ENCODE assay signal across 19 mouse cellular contexts in genomic region chr6:134972096-134972495, GRCm38 (mm10). TPM values are rescaled to one million over a fixed set of nuclear protein-coding genes. Genes with fewer than 3 reads are reported as not detected.
DNase-seq lines count a peak whose midpoint lies in the region; ATAC-seq and TF ChIP-seq lines count a peak whose summit lies in the region.
"Had no signal": no experiment of that assay in that cellular context is flagged by ENCODE, and none has a peak within 500 bp of the region (broad histone marks: within the 10 kb centered on the region; RNA-seq: fewer than 3 reads in every experiment).

No protein-coding gene starts in this region.

- no peaks in the 10 kb centered on the region for H3K27me3 ChIP-seq in hindbrain, embryonic 13.5 days
- no peaks in the 10 kb centered on the region for H3K27me3 ChIP-seq in hindbrain, embryonic 10.5 days (ENCODE audit: insufficient read depth, poor library complexity, severe bottlenecking)
- H3K27me3 ChIP-seq in MEL (ENCODE audit: control insufficient read depth in 1 of 2, insufficient read depth in 2 of 2, low read length in 2 of 2): no peaks in the 10 kb centered on the region
- H3K27me3 ChIP-seq in hindbrain, postnatal 0 days (ENCODE audit: insufficient read depth, low read length): no peaks in the 10 kb centered on the region
- no peaks in the 10 kb centered on the region for H3K27me3 ChIP-seq in liver, embryonic 16.5 days (ENCODE audit: control insufficient read depth, insufficient read depth, low read depth, low read length)
- H3K27me3 ChIP-seq in forebrain, embryonic 12.5 days: no peaks in the 10 kb centered on the region
- no peaks in the 10 kb centered on the region for H3K27me3 ChIP-seq in heart, embryonic 11.5 days (ENCODE audit: control insufficient read depth, insufficient read depth, low read length)
- H3K27me3 ChIP-seq: neural tube, embryonic 13.5 days had no signal

- no peaks in the 10 kb centered on the region for H3K36me3 ChIP-seq in hindbrain, embryonic 13.5 days
- H3K36me3 ChIP-seq in hindbrain, embryonic 10.5 days: no peaks in the 10 kb centered on the region
- peaks cover 0 to 2% of the 10 kb centered on the region in 2 experiments; a peak in 1 of 4 replicates for H3K36me3 ChIP-seq in MEL (ENCODE audit: control insufficient read depth in 1 of 2, insufficient read depth in 2 of 2, low read length in 2 of 2)
- H3K36me3 ChIP-seq in hindbrain, postnatal 0 days (ENCODE audit: insufficient read depth, low read length): no peaks in the 10 kb centered on the region
- H3K36me3 ChIP-seq in liver, embryonic 16.5 days (ENCODE audit: control insufficient read depth, insufficient read depth): no peaks in the 10 kb centered on the region
- H3K36me3 ChIP-seq in forebrain, embryonic 12.5 days (replicated peaks): no peaks in the 10 kb centered on the region
- no peaks in the 10 kb centered on the region for H3K36me3 ChIP-seq in heart, embryonic 11.5 days (ENCODE audit: control insufficient read depth, insufficient read depth, low read length)
- H3K36me3 ChIP-seq: midbrain, embryonic 10.5 days; neural tube, embryonic 13.5 days had no signal

- DNase-seq in hindbrain, embryonic 10.5 days (ENCODE audit: low spot score): no peak
- DNase-seq in MEL (ENCODE audit: low read depth, low spot score): peak; percentile 43
- peak; percentile 30 for DNase-seq in hindbrain, postnatal 0 days (ENCODE audit: low spot score)
- DNase-seq: adrenal gland, postnatal 14 days; cerebellum, adult 2 months; gastrocnemius, adult 2 months; heart, adult 11 months; kidney, adult 9 months; lung, postnatal 10 days; right cerebral cortex, postnatal 14 days; thymus, postnatal 25 days had no signal

- no peak for TF ChIP-seq RAD21 in MEL (IDR thresholded peaks at IDR 0.05; ENCODE audit: low read depth, low read length)

- TF ChIP-seq CTCF in MEL (IDR thresholded peaks at IDR 0.05 in 2 of 3, conservative IDR thresholded peaks at IDR 0.05 in 1 of 3; ENCODE audit: control insufficient read depth in 1 of 3, insufficient read depth in 1 of 3, low read depth in 2 of 3, low read length in 3 of 3, poor library complexity in 1 of 3, severe bottlenecking in 1 of 3): no peak
- TF ChIP-seq CTCF in hindbrain, postnatal 0 days (IDR thresholded peaks at IDR 0.05; ENCODE audit: low read depth): no peak

- H3K9ac ChIP-seq in hindbrain, embryonic 13.5 days: no peak overlapping the region
- H3K9ac ChIP-seq in MEL (ENCODE audit: control insufficient read depth, low read depth, low read length, poor library complexity, severe bottlenecking): no peak overlapping the region
- H3K9ac ChIP-seq in hindbrain, postnatal 0 days (replicated peaks; ENCODE audit: low read length): no peak overlapping the region
- H3K9ac ChIP-seq in liver, embryonic 16.5 days (ENCODE audit: low read depth, low read length): no peak overlapping the region
- H3K9ac ChIP-seq in forebrain, embryonic 12.5 days: no peak overlapping the region
- no peak overlapping the region for H3K9ac ChIP-seq in heart, embryonic 11.5 days (ENCODE audit: low read depth, low read length)
- H3K9ac ChIP-seq: neural tube, embryonic 13.5 days had no signal

- H3K4me3 ChIP-seq in hindbrain, embryonic 13.5 days: no peak overlapping the region
- no peak overlapping the region for H3K4me3 ChIP-seq in hindbrain, embryonic 10.5 days
- no peak overlapping the region for H3K4me3 ChIP-seq in MEL (ENCODE audit: control insufficient read depth in 1 of 2, insufficient read depth in 1 of 2, low read depth in 2 of 2, low read length in 2 of 2)
- H3K4me3 ChIP-seq in hindbrain, postnatal 0 days (ENCODE audit: low read length): no peak overlapping the region
- H3K4me3 ChIP-seq in liver, embryonic 16.5 days (ENCODE audit: low read depth, low read length): no peak overlapping the region
- H3K4me3 ChIP-seq in forebrain, embryonic 12.5 days (replicated peaks): no peak overlapping the region
- no peak overlapping the region for H3K4me3 ChIP-seq in heart, embryonic 11.5 days (ENCODE audit: low read depth, low read length)
- H3K4me3 ChIP-seq: gastrocnemius, adult 2 months; midbrain, embryonic 10.5 days; neural tube, embryonic 13.5 days had no signal

- H3K4me1 ChIP-seq in hindbrain, embryonic 13.5 days (replicated peaks): peaks cover 4% of the 10 kb centered on the region; the same call in 1 of the 2 replicates
- H3K4me1 ChIP-seq in hindbrain, embryonic 10.5 days (replicated peaks): peaks cover 11% of the 10 kb centered on the region
- no peaks in the 10 kb centered on the region; a peak in 2 of 4 replicates for H3K4me1 ChIP-seq in MEL (ENCODE audit: control insufficient read depth in 1 of 2, insufficient read depth in 2 of 2, low read length in 2 of 2)
- H3K4me1 ChIP-seq in hindbrain, postnatal 0 days (ENCODE audit: insufficient read depth, low read length): no peaks in the 10 kb centered on the region
- peaks cover 13% of the 10 kb centered on the region for H3K4me1 ChIP-seq in liver, embryonic 16.5 days (ENCODE audit: control insufficient read depth, low read depth, low read length)
- H3K4me1 ChIP-seq in forebrain, embryonic 12.5 days: 0 out of 2 replicates have a peak, but pooled peaks cover 4% of the 10 kb centered on the region
- H3K4me1 ChIP-seq in heart, embryonic 11.5 days (ENCODE audit: control insufficient read depth, insufficient read depth, low read length): no peaks in the 10 kb centered on the region

- no peak for TF ChIP-seq POLR2A in MEL (IDR thresholded peaks at IDR 0.05; ENCODE audit: control insufficient read depth in 1 of 2, insufficient read depth in 1 of 2, low read depth in 1 of 2, low read length in 2 of 2, poor library complexity in 1 of 2)

- H3K4me2 ChIP-seq in hindbrain, embryonic 13.5 days: no peak overlapping the region
- H3K4me2 ChIP-seq in hindbrain, postnatal 0 days (ENCODE audit: low read depth, low read length): no peak overlapping the region
- no peak overlapping the region for H3K4me2 ChIP-seq in liver, embryonic 16.5 days (ENCODE audit: low read depth, low read length)
- no peak overlapping the region for H3K4me2 ChIP-seq in forebrain, embryonic 12.5 days
- no peak overlapping the region for H3K4me2 ChIP-seq in heart, embryonic 11.5 days
- H3K4me2 ChIP-seq: neural tube, embryonic 13.5 days had no signal

- H3K27ac ChIP-seq in hindbrain, embryonic 13.5 days: no peak overlapping the region
- no peak overlapping the region for H3K27ac ChIP-seq in hindbrain, embryonic 10.5 days
- H3K27ac ChIP-seq in MEL (ENCODE audit: control insufficient read depth, low read depth, low read length): no peak overlapping the region
- no peak overlapping the region for H3K27ac ChIP-seq in hindbrain, postnatal 0 days
- no peak overlapping the region for H3K27ac ChIP-seq in liver, embryonic 16.5 days (ENCODE audit: low read length)
- no peak overlapping the region for H3K27ac ChIP-seq in forebrain, embryonic 12.5 days
- H3K27ac ChIP-seq in heart, embryonic 11.5 days (ENCODE audit: low read depth, low read length): no peak overlapping the region
- H3K27ac ChIP-seq: gastrocnemius, adult 2 months; midbrain, embryonic 10.5 days; neural tube, embryonic 13.5 days had no signal

- TF ChIP-seq EP300 in MEL (IDR thresholded peaks at IDR 0.05; ENCODE audit: low read depth in 1 of 2, low read length in 2 of 2): no peak

- ATAC-seq in hindbrain, embryonic 13.5 days (ENCODE audit: low FRiP score): peak; percentile 71
- no peak for ATAC-seq in hindbrain, postnatal 0 days
- ATAC-seq in liver, embryonic 16.5 days (ENCODE audit: low read depth): peak; percentile 51; the same call in 1 of the 2 replicates
- ATAC-seq in forebrain, embryonic 12.5 days (ENCODE audit: low FRiP score): no peak
- ATAC-seq in activated CD4-positive, CD25-positive, alpha-beta regulatory T cell, adult 4 months: no peak
- no peak for ATAC-seq in heart, embryonic 11.5 days (replicated peaks; ENCODE audit: insufficient number of reproducible peaks, low FRiP score, low TSS enrichment)
- ATAC-seq: forebrain, embryonic 16.5 days had no signal

- H3K9me3 ChIP-seq in hindbrain, embryonic 13.5 days: no peaks in the 10 kb centered on the region
- H3K9me3 ChIP-seq in hindbrain, embryonic 10.5 days: no peaks in the 10 kb centered on the region
- no peaks in the 10 kb centered on the region for H3K9me3 ChIP-seq in MEL (replicated peaks; ENCODE audit: insufficient read depth, low read length)
- H3K9me3 ChIP-seq in hindbrain, postnatal 0 days (ENCODE audit: low read length): no peaks in the 10 kb centered on the region
- H3K9me3 ChIP-seq in liver, embryonic 16.5 days (replicated peaks; ENCODE audit: control insufficient read depth, low read length): no peaks in the 10 kb centered on the region
- no peaks in the 10 kb centered on the region for H3K9me3 ChIP-seq in forebrain, embryonic 12.5 days
- H3K9me3 ChIP-seq in heart, embryonic 11.5 days (replicated peaks; ENCODE audit: control insufficient read depth, low read length): no peaks in the 10 kb centered on the region
- H3K9me3 ChIP-seq: midbrain, embryonic 10.5 days; neural tube, embryonic 13.5 days had no signal

- WGBS in hindbrain, embryonic 13.5 days: 60% methylated on average over 4 of the region's 4 CpGs
- WGBS in hindbrain, embryonic 10.5 days: 62% methylated on average over 4 of the region's 4 CpGs
- WGBS in hindbrain, postnatal 0 days: 53% methylated on average over 4 of the region's 4 CpGs
- 14% methylated on average over 4 of the region's 4 CpGs for WGBS in liver, embryonic 16.5 days (ENCODE audit: insufficient replicate concordance)
- 53% methylated on average over 4 of the region's 4 CpGs for WGBS in forebrain, embryonic 12.5 days
- WGBS in heart, embryonic 11.5 days (ENCODE audit: insufficient replicate concordance): 49% methylated on average over 4 of the region's 4 CpGs

- no peaks in the 10 kb centered on the region for H3K79me2 ChIP-seq in MEL (ENCODE audit: control insufficient read depth, insufficient read depth, low read length, poor library complexity)

RNA-seq across cellular contexts. Expression of gene Apold1, which starts 9.4 kb away (rescaled TPM):
- 3.2 and 3.8 TPM in 2 replicates for polyA plus RNA-seq in hindbrain, embryonic 13.5 days (2015; fragmentation: Nextera tagmentation; extraction: Ambion mirVana)
- polyA plus RNA-seq in hindbrain, embryonic 10.5 days (2016; fragmentation: Nextera tagmentation; extraction: Ambion mirVana): 2.7 and 2.9 TPM in 2 replicates
- total RNA-seq in MEL (2012; rRNA removed): 0.07 and 0.12 TPM in 2 replicates
- under 1 TPM in 1 of 2 experiments, not detected in 1; 0.08 TPM for polyA plus RNA-seq in MEL (2012; ENCODE audit: insufficient read depth in 1 of 2, insufficient read length in 2 of 2, low read depth in 1 of 2, low replicate concordance in 2 of 2, missing spikeins in 1 of 2)
- total RNA-seq in hindbrain, postnatal 0 days (2014; rRNA removed): 6.3 and 7.0 TPM in 2 replicates
- polyA plus RNA-seq in hindbrain, postnatal 0 days (2015; fragmentation: Nextera tagmentation; extraction: Ambion mirVana): 4.2 and 4.8 TPM in 2 replicates
- polyA plus RNA-seq in liver, embryonic 16.5 days (2015; fragmentation: Nextera tagmentation; extraction: Ambion mirVana): 2.0 and 2.3 TPM in 2 replicates
- 3.7 and 3.9 TPM in 2 replicates for polyA plus RNA-seq in forebrain, embryonic 12.5 days (2016; fragmentation: Nextera tagmentation; extraction: Ambion mirVana)
- under 1 TPM; 0.09 to 0.17 TPM for polyA plus RNA-seq in activated CD4-positive, CD25-positive, alpha-beta regulatory T cell, adult 4 months (2017; shearing (Covaris generic))
- polyA plus RNA-seq in heart, embryonic 11.5 days (2014; fragmentation: Nextera tagmentation; extraction: Ambion mirVana): 4.3 TPM in 2 replicates

RNA-seq across cellular contexts. Expression of gene Ddx47, which starts 39.3 kb away (rescaled TPM):
- polyA plus RNA-seq in hindbrain, embryonic 13.5 days (2015; fragmentation: Nextera tagmentation; extraction: Ambion mirVana): 78.4 and 84.6 TPM in 2 replicates
- polyA plus RNA-seq in hindbrain, embryonic 10.5 days (2016; fragmentation: Nextera tagmentation; extraction: Ambion mirVana): 96.1 and 106 TPM in 2 replicates
- total RNA-seq in MEL (2012; rRNA removed): 84.1 and 102 TPM in 2 replicates
- polyA plus RNA-seq in MEL (2012; ENCODE audit: insufficient read depth in 1 of 2, insufficient read length in 2 of 2, low read depth in 1 of 2, low replicate concordance in 2 of 2, missing spikeins in 1 of 2): 100 to 1,000 TPM in 1 of 2 experiments, not detected in 1; 117 TPM
- total RNA-seq in hindbrain, postnatal 0 days (2014; rRNA removed): 21.7 and 40.5 TPM in 2 replicates
- 60.5 TPM in 2 replicates for polyA plus RNA-seq in hindbrain, postnatal 0 days (2015; fragmentation: Nextera tagmentation; extraction: Ambion mirVana)
- 47.9 and 51.1 TPM in 2 replicates for polyA plus RNA-seq in liver, embryonic 16.5 days (2015; fragmentation: Nextera tagmentation; extraction: Ambion mirVana)
- 91.3 and 93.0 TPM in 2 replicates for polyA plus RNA-seq in forebrain, embryonic 12.5 days (2016; fragmentation: Nextera tagmentation; extraction: Ambion mirVana)
- polyA plus RNA-seq in activated CD4-positive, CD25-positive, alpha-beta regulatory T cell, adult 4 months (2017; shearing (Covaris generic)): 100 to 1,000 TPM; 132 to 161 TPM
- polyA plus RNA-seq in heart, embryonic 11.5 days (2014; fragmentation: Nextera tagmentation; extraction: Ambion mirVana): 74.6 and 78.3 TPM in 2 replicates

RNA-seq across cellular contexts. Expression of gene Cdkn1b, which starts 51.9 kb away (rescaled TPM):
- polyA plus RNA-seq in hindbrain, embryonic 13.5 days (2015; fragmentation: Nextera tagmentation; extraction: Ambion mirVana): 27.1 and 27.2 TPM in 2 replicates
- 17.2 and 17.7 TPM in 2 replicates for polyA plus RNA-seq in hindbrain, embryonic 10.5 days (2016; fragmentation: Nextera tagmentation; extraction: Ambion mirVana)
- 7.7 and 12.0 TPM in 2 replicates for total RNA-seq in MEL (2012; rRNA removed)
- polyA plus RNA-seq in MEL (2012; ENCODE audit: insufficient read depth in 1 of 2, insufficient read length in 2 of 2, low read depth in 1 of 2, low replicate concordance in 2 of 2, missing spikeins in 1 of 2): 10 to 100 TPM in 1 of 2 experiments, not detected in 1; 21.2 TPM
- total RNA-seq in hindbrain, postnatal 0 days (2014; rRNA removed): 33.2 and 44.7 TPM in 2 replicates
- 26.3 and 30.2 TPM in 2 replicates for polyA plus RNA-seq in hindbrain, postnatal 0 days (2015; fragmentation: Nextera tagmentation; extraction: Ambion mirVana)
- polyA plus RNA-seq in liver, embryonic 16.5 days (2015; fragmentation: Nextera tagmentation; extraction: Ambion mirVana): 11.7 and 17.4 TPM in 2 replicates
- 36.4 and 40.5 TPM in 2 replicates for polyA plus RNA-seq in forebrain, embryonic 12.5 days (2016; fragmentation: Nextera tagmentation; extraction: Ambion mirVana)
- 10 to 100 TPM; 38.9 to 48.9 TPM for polyA plus RNA-seq in activated CD4-positive, CD25-positive, alpha-beta regulatory T cell, adult 4 months (2017; shearing (Covaris generic))
- polyA plus RNA-seq in heart, embryonic 11.5 days (2014; fragmentation: Nextera tagmentation; extraction: Ambion mirVana): 13.9 and 14.7 TPM in 2 replicates

Comparison
In these comparisons a context has a peak if more than half of its experiments do, and no peak if none do; other contexts are left out.
1. ATAC-seq: peak in hindbrain, embryonic 13.5 days (single experiment) and liver, embryonic 16.5 days (single experiment); none in hindbrain, postnatal 0 days (single experiment), forebrain, embryonic 12.5 days (single experiment), activated CD4-positive, CD25-positive, alpha-beta regulatory T cell, adult 4 months (single experiment) and heart, embryonic 11.5 days (single experiment).